ENCODE assay signal across 8 mouse cellular contexts in the genomic region with DNA sequence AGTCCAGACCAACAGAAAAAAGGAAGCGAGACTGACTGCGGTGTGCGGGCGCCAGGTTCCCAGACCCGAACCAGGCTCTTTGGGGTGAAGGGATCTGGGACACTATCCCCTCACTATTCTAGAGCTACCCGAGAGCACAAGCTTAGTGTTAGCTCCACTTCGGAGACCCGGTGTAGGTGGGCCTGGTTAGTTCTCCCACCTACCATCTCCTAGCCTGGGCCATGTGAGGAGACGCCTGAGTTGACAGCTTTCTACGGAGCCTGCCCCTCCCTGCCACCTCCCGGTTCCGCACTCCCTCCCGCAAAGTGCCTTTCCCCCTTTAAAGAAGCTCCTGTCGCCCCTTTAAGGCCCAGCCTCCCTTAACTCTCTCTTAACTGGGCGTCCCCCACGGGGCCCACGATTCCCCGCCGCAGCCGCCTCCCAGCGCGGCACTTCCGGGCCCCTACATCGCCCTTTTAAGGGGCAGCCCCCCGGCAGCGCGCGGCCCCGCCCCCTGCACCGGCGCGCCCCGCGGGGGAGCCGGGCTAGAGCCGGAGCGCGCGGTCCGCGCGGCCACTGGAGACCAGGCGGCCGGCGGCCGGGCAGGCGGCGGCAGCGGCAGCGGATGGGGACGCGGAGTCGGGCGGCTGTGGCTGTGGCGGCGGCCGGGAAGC. TPM values are rescaled to one million over a fixed set of nuclear protein-coding genes. Genes with fewer than 3 reads are reported as not detected.
A peak's percentile ranks its signal among the peaks of the same experiment; 100 is the strongest.
DNase-seq lines count a peak whose midpoint lies in the region; ATAC-seq and TF ChIP-seq lines count a peak whose summit lies in the region.

A gene (plus strand): TSS at position 527 of the 653 bp plus-strand sequence.

- H3K36me3 ChIP-seq in C2C12 (ENCODE audit: control insufficient read depth, insufficient read depth) (peaks cover 11% of the 10 kb centered on the region), myocyte (ENCODE audit: control insufficient read depth, insufficient read depth) (no peaks in the 10 kb centered on the region)
- H3K36me3 ChIP-seq in heart, embryonic 10.5 days: peaks cover 8% of the 10 kb centered on the region; the same call in 1 of the 2 replicates
- H3K36me3 ChIP-seq in kidney, embryonic 14.5 days (ENCODE audit: control insufficient read depth, insufficient read depth, low read length): peaks cover 4% of the 10 kb centered on the region; the same call in 1 of the 2 replicates
- H3K36me3 ChIP-seq in liver, adult 2 months (ENCODE audit: control insufficient read depth, insufficient read depth, low read length): 0 out of 2 replicates have a peak, but pooled peaks cover 2% of the 10 kb centered on the region

- peak; percentile 96 for DNase-seq in brain, adult 2 months (ENCODE audit: low read depth, low spot score)
- peak; percentile 94 for DNase-seq in heart, embryonic 10.5 days (ENCODE audit: low spot score)
- DNase-seq in liver, adult 2 months (ENCODE audit: extremely low read depth, low read depth, low spot score): peak; percentile 58
- peak; percentile 86 to 92 for DNase-seq in spleen, postnatal 4 days (ENCODE audit: low spot score in 2 of 2)

- WGBS in heart, embryonic 10.5 days: 13% methylated on average over 57 of the region's 57 CpGs
- under 1% methylated on average over 45 of the region's 57 CpGs for WGBS in kidney, embryonic 14.5 days
- 6% methylated on average over 56 of the region's 57 CpGs for WGBS in liver, adult 2 months

- ATAC-seq in kidney, embryonic 14.5 days (ENCODE audit: low FRiP score, low TSS enrichment): peak; percentile 92

- TF ChIP-seq POLR2A in embryonic fibroblast, embryonic 13.5 days (IDR thresholded peaks at IDR 0.05; ENCODE audit: low read depth, low read length): peak; percentile 61
- peak; percentile 42; the same call in 1 of the 2 replicates for TF ChIP-seq POLR2A in liver, adult 2 months (IDR thresholded peaks at IDR 0.05; ENCODE audit: extremely low read depth, insufficient read depth, low read length)
- TF ChIP-seq POLR2A in myocyte (IDR thresholded peaks at IDR 0.05; ENCODE audit: insufficient read length, low read depth): peak; percentile 88

- peaks cover 4% of the 10 kb centered on the region for H3K79me3 ChIP-seq in C2C12 (ENCODE audit: low read depth)

- peak within 1 kb of the TSS; percentile 71 for H3K4me3 ChIP-seq in C2C12 (ENCODE audit: insufficient read depth, poor library complexity, severe bottlenecking)
- peak within 1 kb of the TSS; percentile 72 for H3K4me3 ChIP-seq in embryonic fibroblast, embryonic 13.5 days (ENCODE audit: insufficient read depth, low read length)
- H3K4me3 ChIP-seq in heart, embryonic 10.5 days: peak within 1 kb of the TSS; percentile 97
- H3K4me3 ChIP-seq in kidney, embryonic 14.5 days (ENCODE audit: low read length): peak within 1 kb of the TSS; percentile 84
- peak within 1 kb of the TSS; percentile 99 for H3K4me3 ChIP-seq in liver, adult 2 months (ENCODE audit: insufficient read depth, low read depth, low read length)
- H3K4me3 ChIP-seq in myocyte: peak within 1 kb of the TSS; percentile 49

- peak within 1 kb of the TSS; percentile 87 for H3K9ac ChIP-seq in kidney, embryonic 14.5 days (ENCODE audit: low read depth, low read length)
- H3K9ac ChIP-seq in liver, adult 2 months (ENCODE audit: low read depth, low read length): peak within 1 kb of the TSS; percentile 92

- H3K79me2 ChIP-seq in C2C12 (ENCODE audit: control insufficient read depth, insufficient read depth) (peaks cover 24% of the 10 kb centered on the region), myocyte (ENCODE audit: control insufficient read depth, insufficient read depth) (no peaks in the 10 kb centered on the region)
- 0 out of 2 replicates have a peak, but pooled peaks cover 8% of the 10 kb centered on the region for H3K79me2 ChIP-seq in liver, adult 2 months (ENCODE audit: control insufficient read depth, insufficient read depth, low read length)

- H3ac ChIP-seq in C2C12 (ENCODE audit: control insufficient read depth, insufficient read length, low read depth) (peak within 1 kb of the TSS; percentile 95), myocyte (ENCODE audit: control insufficient read depth, insufficient read length) (peak within 1 kb of the TSS; percentile 80)

- TF ChIP-seq CTCF in C2C12 (IDR thresholded peaks at IDR 0.05; ENCODE audit: control insufficient read depth, insufficient read depth, insufficient read length): no peak
- TF ChIP-seq CTCF in embryonic fibroblast, embryonic 13.5 days (IDR thresholded peaks at IDR 0.05; ENCODE audit: borderline replicate concordance, insufficient read depth, low read length): no peak
- no peak for TF ChIP-seq CTCF in liver, adult 2 months (IDR thresholded peaks at IDR 0.05; ENCODE audit: low read depth, low read length)

- H3K4me1 ChIP-seq in embryonic fibroblast, embryonic 13.5 days (ENCODE audit: control insufficient read depth, insufficient read depth, low read length): peaks cover 15% of the 10 kb centered on the region
- H3K4me1 ChIP-seq in heart, embryonic 10.5 days: peaks cover 48% of the 10 kb centered on the region
- H3K4me1 ChIP-seq in kidney, embryonic 14.5 days (ENCODE audit: control insufficient read depth, insufficient read depth, low read length): peaks cover 14% of the 10 kb centered on the region
- H3K4me1 ChIP-seq in liver, adult 2 months (ENCODE audit: control insufficient read depth, insufficient read depth, low read length): peaks cover 7% of the 10 kb centered on the region; the same call in 1 of the 2 replicates

- H3K27ac ChIP-seq in embryonic fibroblast, embryonic 13.5 days (ENCODE audit: insufficient read depth, low read length): no peak within 1 kb of the TSS
- H3K27ac ChIP-seq in heart, embryonic 10.5 days: peak within 1 kb of the TSS; percentile 95
- H3K27ac ChIP-seq in kidney, embryonic 14.5 days (ENCODE audit: low read depth, low read length): no peak within 1 kb of the TSS
- H3K27ac ChIP-seq in liver, adult 2 months (replicated peaks; ENCODE audit: insufficient read depth, low read depth, low read length): peak within 1 kb of the TSS; percentile 10

- H3K27me3 ChIP-seq in C2C12 (ENCODE audit: control insufficient read depth, insufficient read depth, insufficient read length) (no peaks in the 10 kb centered on the region), myocyte (ENCODE audit: control insufficient read depth, insufficient read depth, insufficient read length) (no peaks in the 10 kb centered on the region)
- H3K27me3 ChIP-seq in heart, embryonic 10.5 days (ENCODE audit: insufficient read depth, poor library complexity, severe bottlenecking): peaks cover 26% of the 10 kb centered on the region
- H3K27me3 ChIP-seq in kidney, embryonic 14.5 days (ENCODE audit: control insufficient read depth, insufficient read depth, low read length): peaks cover 20% of the 10 kb centered on the region; the same call in 1 of the 2 replicates
- no peaks in the 10 kb centered on the region for H3K27me3 ChIP-seq in liver, adult 2 months (ENCODE audit: control insufficient read depth, insufficient read depth, low read length)

- H3K4me2 ChIP-seq in kidney, embryonic 14.5 days (replicated peaks; ENCODE audit: low read depth, low read length): peak within 1 kb of the TSS; percentile 99
- peak within 1 kb of the TSS; percentile 75 for H3K4me2 ChIP-seq in myocyte (ENCODE audit: low read depth)

- H3K9me3 ChIP-seq in heart, embryonic 10.5 days: no peaks in the 10 kb centered on the region
- H3K9me3 ChIP-seq in kidney, embryonic 14.5 days (ENCODE audit: control insufficient read depth, low read length): no peaks in the 10 kb centered on the region

TF ChIP-seq in C2C12, 6 proteins besides CTCF, POLR2A, EP300 and RAD21:
- peak; percentile 57 for TF ChIP-seq MAX (IDR thresholded peaks at IDR 0.05)
- no peak for TF ChIP-seq USF1 (IDR thresholded peaks at IDR 0.05; ENCODE audit: low read depth)

TF ChIP-seq in myocyte, 11 proteins besides CTCF, POLR2A, EP300 and RAD21:
- TF ChIP-seq E2F4 (IDR thresholded peaks at IDR 0.05; ENCODE audit: insufficient read depth) (peak; percentile 31), MYOD1 (IDR thresholded peaks at IDR 0.05; ENCODE audit: control insufficient read depth in 1 of 3, insufficient read length in 2 of 3, low read depth in 2 of 3) (peak in 1 of 3 experiments; percentile 31), MYOG (IDR thresholded peaks at IDR 0.05; ENCODE audit: control insufficient read depth in 1 of 3, insufficient read depth in 1 of 3, insufficient read length in 2 of 3, low read depth in 2 of 3) (peak in 1 of 3 experiments; percentile 4), MAX (IDR thresholded peaks at IDR 0.05; ENCODE audit: low read depth) (no peak), USF1 (IDR thresholded peaks at IDR 0.05; ENCODE audit: low read depth) (no peak), POLR2AphosphoS2 (IDR thresholded peaks at IDR 0.05; ENCODE audit: insufficient read length, low read depth) (peak; percentile 82), SRF (IDR thresholded peaks at IDR 0.05; ENCODE audit: control insufficient read depth, insufficient read length, low read depth) (no peak), TCF12 (IDR thresholded peaks at IDR 0.05; ENCODE audit: insufficient read depth, poor library complexity, severe bottlenecking) (no peak)

RNA-seq across cellular contexts. Expression of the gene that starts here (rescaled TPM):
- polyA plus RNA-seq in C2C12 (2012; fragmentation: generic; extraction: Trizol): 10.3 TPM
- 17.3 and 19.0 TPM in 2 replicates for polyA plus RNA-seq in embryonic fibroblast, embryonic 13.5 days (2011; ENCODE audit: insufficient read length, low read depth, missing spikeins)
- polyA plus RNA-seq in heart, embryonic 10.5 days (2016; fragmentation: Nextera tagmentation; extraction: Ambion mirVana): 22.6 and 34.8 TPM in 2 replicates
- 18.3 and 22.0 TPM in 2 replicates for polyA plus RNA-seq in kidney, embryonic 14.5 days (2014; fragmentation: Nextera tagmentation; extraction: Ambion mirVana)
- 4.4 and 5.4 TPM in 2 replicates for total RNA-seq in liver, adult 2 months (2014; rRNA removed)
- polyA plus RNA-seq in liver, adult 2 months (2012; rRNA removed): 4.7 TPM in 2 replicates
- 10.5 TPM for polyA plus RNA-seq in myocyte (2012; fragmentation: generic; extraction: Trizol)

Comparison
In these comparisons a context has a peak if more than half of its experiments do, and no peak if none do; other contexts are left out.
1. H3K4me3 ChIP-seq: peak in every context shown above with its lines; median percentile 99 in liver, adult 2 months; 97 in heart, embryonic 10.5 days; 84 in kidney, embryonic 14.5 days; 72 in embryonic fibroblast, embryonic 13.5 days; 71 in C2C12; 49 in myocyte.
2. H3K27ac ChIP-seq: peak in heart, embryonic 10.5 days (single experiment) and liver, adult 2 months (single experiment); none in embryonic fibroblast, embryonic 13.5 days (single experiment) and kidney, embryonic 14.5 days (single experiment).
3. Peak in every context shown above with its lines, with median percentiles within 50 percentile points of each other: DNase-seq and POLR2A ChIP-seq.